ENCODE assay signal across 12 mouse cellular contexts in genomic region chr10:37289964-37290704, GRCm38 (mm10).
A peak's percentile ranks its signal among the peaks of the same experiment; 100 is the strongest.
DNase-seq lines count a peak whose midpoint lies in the region; ATAC-seq and TF ChIP-seq lines count a peak whose summit lies in the region.
"Had no signal": no experiment of that assay in that cellular context is flagged by ENCODE, and none has a peak within 500 bp of the region (broad histone marks: within the 10 kb centered on the region; RNA-seq: fewer than 3 reads in every experiment).

No protein-coding gene starts in this region.

- WGBS in forebrain, postnatal 0 days = 94% methylated on average over 3 of the region's 3 CpGs
- 93% methylated on average over 3 of the region's 3 CpGs for WGBS in forebrain, embryonic 16.5 days
- 75% methylated on average over 3 of the region's 3 CpGs for WGBS in lung, embryonic 15.5 days

- H3K9ac ChIP-seq in forebrain, postnatal 0 days = no peak overlapping the region
- H3K9ac ChIP-seq in forebrain, embryonic 16.5 days (replicated peaks; ENCODE audit: low read depth, low read length) = no peak overlapping the region
- no peak overlapping the region for H3K9ac ChIP-seq in lung, embryonic 15.5 days
- H3K9ac ChIP-seq: midbrain, embryonic 13.5 days; neural tube, embryonic 15.5 days had no signal

- H3K27ac ChIP-seq in forebrain, postnatal 0 days (ENCODE audit: low read depth, low read length) = no peak overlapping the region
- H3K27ac ChIP-seq in forebrain, embryonic 16.5 days (ENCODE audit: low read length) = no peak overlapping the region
- peak overlapping the region; percentile 32; the same call in 1 of the 2 replicates for H3K27ac ChIP-seq in lung, embryonic 15.5 days
- H3K27ac ChIP-seq: forebrain, embryonic 10.5 days; midbrain, embryonic 13.5 days; neural tube, embryonic 15.5 days had no signal

- no peak overlapping the region for H3K4me2 ChIP-seq in forebrain, postnatal 0 days (ENCODE audit: low read depth)
- no peak overlapping the region for H3K4me2 ChIP-seq in forebrain, embryonic 16.5 days (ENCODE audit: low read length)
- no peak overlapping the region for H3K4me2 ChIP-seq in lung, embryonic 15.5 days
- H3K4me2 ChIP-seq: midbrain, embryonic 13.5 days; neural tube, embryonic 15.5 days had no signal

- no peaks in the 10 kb centered on the region for H3K36me3 ChIP-seq in forebrain, postnatal 0 days (ENCODE audit: insufficient read depth)
- no peaks in the 10 kb centered on the region for H3K36me3 ChIP-seq in forebrain, embryonic 16.5 days (ENCODE audit: control insufficient read depth, insufficient read depth)
- no peaks in the 10 kb centered on the region for H3K36me3 ChIP-seq in lung, embryonic 15.5 days
- H3K36me3 ChIP-seq in megakaryocyte, embryonic 14.5 days (replicated peaks; ENCODE audit: low read length) = no peaks in the 10 kb centered on the region
- H3K36me3 ChIP-seq: forebrain, embryonic 10.5 days; midbrain, embryonic 13.5 days; neural tube, embryonic 15.5 days had no signal

- no peak overlapping the region for H3K4me3 ChIP-seq in forebrain, postnatal 0 days (ENCODE audit: low read depth, low read length)
- no peak overlapping the region for H3K4me3 ChIP-seq in forebrain, embryonic 16.5 days (replicated peaks; ENCODE audit: low read length)
- H3K4me3 ChIP-seq in lung, embryonic 15.5 days = no peak overlapping the region
- peak overlapping the region; percentile 50 for H3K4me3 ChIP-seq in megakaryocyte, embryonic 14.5 days (replicated peaks)
- H3K4me3 ChIP-seq: forebrain, embryonic 10.5 days; midbrain, embryonic 13.5 days; neural tube, embryonic 15.5 days had no signal

- H3K4me1 ChIP-seq in forebrain, postnatal 0 days (ENCODE audit: insufficient read depth) = no peaks in the 10 kb centered on the region
- no peaks in the 10 kb centered on the region for H3K4me1 ChIP-seq in forebrain, embryonic 16.5 days (replicated peaks; ENCODE audit: control insufficient read depth, insufficient read depth, low read length)
- H3K4me1 ChIP-seq in lung, embryonic 15.5 days = no peaks in the 10 kb centered on the region; the same call in 1 of the 2 replicates
- peaks cover 9% of the 10 kb centered on the region for H3K4me1 ChIP-seq in megakaryocyte, embryonic 14.5 days
- H3K4me1 ChIP-seq: forebrain, embryonic 10.5 days; midbrain, embryonic 13.5 days; neural tube, embryonic 15.5 days had no signal

- DNase-seq in forebrain, postnatal 0 days = no peak
- no peak for DNase-seq in lung, adult 18-20 months
- DNase-seq in right cerebral cortex, postnatal 4 days = no peak

- H3K9me3 ChIP-seq in forebrain, postnatal 0 days (ENCODE audit: low read length) = no peaks in the 10 kb centered on the region
- no peaks in the 10 kb centered on the region for H3K9me3 ChIP-seq in forebrain, embryonic 16.5 days (ENCODE audit: control insufficient read depth, low read length)
- no peaks in the 10 kb centered on the region for H3K9me3 ChIP-seq in lung, embryonic 15.5 days
- no peaks in the 10 kb centered on the region for H3K9me3 ChIP-seq in megakaryocyte, embryonic 14.5 days
- H3K9me3 ChIP-seq: forebrain, embryonic 10.5 days; midbrain, embryonic 13.5 days; neural tube, embryonic 15.5 days had no signal

- no peak for TF ChIP-seq CTCF in forebrain, postnatal 0 days (IDR thresholded peaks at IDR 0.05; ENCODE audit: low read depth)

- peak; percentile 38; the same call in 1 of the 2 replicates for ATAC-seq in forebrain, postnatal 0 days
- no peak for ATAC-seq in forebrain, embryonic 16.5 days
- ATAC-seq in lung, embryonic 15.5 days (ENCODE audit: borderline replicate concordance, extremely low read depth, low FRiP score, low TSS enrichment) = peak; percentile 81
- peak; percentile 93 for ATAC-seq in common myeloid progenitor, adult 5-6 weeks (replicated peaks; ENCODE audit: low read depth, poor library complexity, severe bottlenecking)
- no peak for ATAC-seq in erythroid progenitor cell, adult 5-6 weeks (replicated peaks; ENCODE audit: low FRiP score, poor library complexity, severe bottlenecking)
- ATAC-seq: inflammation-experienced regulatory T-cells, adult 6 months; midbrain, embryonic 13.5 days had no signal

- no peaks in the 10 kb centered on the region for H3K27me3 ChIP-seq in forebrain, postnatal 0 days (ENCODE audit: insufficient read depth, low read length)
- H3K27me3 ChIP-seq in forebrain, embryonic 16.5 days (replicated peaks; ENCODE audit: control insufficient read depth, insufficient read depth, low read length) = no peaks in the 10 kb centered on the region
- no peaks in the 10 kb centered on the region for H3K27me3 ChIP-seq in lung, embryonic 15.5 days
- H3K27me3 ChIP-seq in megakaryocyte, embryonic 14.5 days (replicated peaks) = no peaks in the 10 kb centered on the region
- H3K27me3 ChIP-seq: midbrain, embryonic 13.5 days; neural tube, embryonic 15.5 days had no signal

Comparison
In these comparisons a context has a peak if more than half of its experiments do, and no peak if none do; other contexts are left out.
1. ATAC-seq: peak in forebrain, postnatal 0 days (single experiment), lung, embryonic 15.5 days (single experiment) and common myeloid progenitor, adult 5-6 weeks (single experiment); none in forebrain, embryonic 16.5 days (single experiment) and erythroid progenitor cell, adult 5-6 weeks (single experiment).